Mouse (Mus musculus): ENCODE measurements around the gene Hddc2.

Gene Hddc2

DNA sequence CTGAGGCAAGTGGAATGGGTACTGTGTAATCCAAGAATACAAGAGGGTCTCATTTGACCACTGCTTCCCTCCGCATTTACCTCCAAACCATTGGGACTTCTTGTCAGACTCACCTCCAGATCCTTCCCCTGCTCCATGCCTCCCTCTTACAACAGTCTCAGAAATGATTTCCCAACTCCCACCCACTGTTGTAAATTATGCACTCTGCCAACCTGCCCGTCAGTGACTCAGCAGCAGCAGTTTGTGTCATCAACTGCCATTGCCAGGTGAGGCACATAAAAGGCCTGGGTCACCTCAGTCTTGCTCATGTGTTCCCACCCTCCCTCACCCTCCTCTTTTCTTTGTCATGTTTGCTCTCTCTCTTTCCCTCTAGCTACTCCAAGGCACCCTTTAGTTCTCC is 41.0 kb downstream of the Hddc2 start:
- DNase-seq (ENCODE audit: low spot score), result no peak

DNA sequence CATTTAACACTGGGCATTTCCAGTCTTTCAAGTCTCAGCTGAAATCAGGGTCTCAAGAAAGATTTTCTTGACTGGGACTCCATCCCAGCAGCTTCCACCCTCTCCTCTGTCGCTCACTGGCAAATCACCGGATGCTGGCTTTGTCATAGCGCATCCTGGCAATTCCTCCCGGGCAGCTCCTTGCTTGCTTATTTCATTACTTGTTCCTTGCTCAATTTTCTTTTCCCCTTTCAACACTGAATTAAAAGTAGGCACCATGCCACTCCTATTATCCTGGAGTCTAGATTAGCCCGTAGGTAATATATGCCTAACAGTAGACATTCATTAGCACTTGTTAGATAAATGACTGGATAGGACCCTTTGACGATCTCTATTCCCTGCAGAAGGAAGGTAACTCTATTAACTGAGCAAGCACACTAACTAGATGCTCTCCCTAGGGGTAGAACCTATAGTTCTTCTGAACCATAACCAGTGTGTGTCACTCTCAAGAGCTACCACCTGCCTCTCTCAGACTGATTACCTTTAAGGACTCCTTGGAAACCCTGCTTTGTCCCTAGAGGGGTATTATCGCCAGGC is 41.8 kb downstream of the Hddc2 start:
- DNase-seq (ENCODE audit: low spot score), result no peak

GRCm38 (mm10) chr10:31359749-31360148 is 46.6 kb downstream of the Hddc2 start:
- no peak for DNase-seq (ENCODE audit: low spot score)

- DNase-seq (ENCODE audit: low spot score), result peak; percentile 47
Measured at GRCm38 (mm10) chr10:31370200-31370599, 57.0 kb downstream of the Hddc2 start.
